Mouse (Mus musculus): ENCODE measurements around the gene Dera. TPM values are rescaled to one million over a fixed set of nuclear protein-coding genes. Genes with fewer than 3 reads are reported as not detected.
A peak's percentile ranks its signal among the peaks of the same experiment; 100 is the strongest.

Gene Dera
- total and polyA plus RNA-seq, 3 experiments: 59.5 to 80.6 (median 78.0) TPM

- DNase-seq (ENCODE audit: extremely low read depth): no peak
- in situ Hi-C loops (cut with MboI; ENCODE audit: low pct_ligation_motif_present, low pct_unique_long_range_greater_than_20kb, low sequenced_read_pairs) (loop anchor here (25.0 kb wide), 1 partner anchor 367 kb away; no protein-coding TSS in a partner anchor), dilution Hi-C loops (cut with MboI; ENCODE audit: extremely low pct_ligation_motif_present, extremely low pct_unique_long_range_greater_than_20kb, low sequenced_read_pairs) (no loop called here)
- Histone ChIP-seq H3K4me3 (replicated peaks in 1 of 3; ENCODE audit: low read depth in 2 of 3, low read length in 2 of 3, poor library complexity in 1 of 3) (no peak overlapping the region), H3K79me2 (replicated peaks; ENCODE audit: control insufficient read depth, extremely low read depth, insufficient read depth, poor library complexity, severe bottlenecking) (no peaks in the 10 kb centered on the region), H3K27me3 (replicated peaks) (no peaks in the 10 kb centered on the region), H3K27ac (ENCODE audit: insufficient read depth, low read depth) (no peak overlapping the region), H3K4me2 (ENCODE audit: insufficient read depth, low read depth, poor library complexity, severe bottlenecking) (no peak overlapping the region), H3K9ac (ENCODE audit: insufficient read depth, low read depth) (no peak overlapping the region), H3K36me3 (replicated peaks in 1 of 2; ENCODE audit: control insufficient read depth in 1 of 2, insufficient read depth in 1 of 2, low read length in 1 of 2) (peaks cover 33 to 75% of the 10 kb centered on the region in 2 experiments), H3K4me1 (ENCODE audit: control insufficient read depth in 1 of 2, insufficient read depth in 2 of 2) (peaks cover 0 to 2% of the 10 kb centered on the region in 2 experiments; a peak in 1 of 4 replicates), H3K9me3 (replicated peaks; ENCODE audit: low read length) (peaks cover 8% of the 10 kb centered on the region)
- no peak for TF ChIP-seq HCFC1 (IDR thresholded peaks at IDR 0.05; ENCODE audit: low read depth, low read length)
- no peak for TF ChIP-seq NELFE (IDR thresholded peaks at IDR 0.05; ENCODE audit: low read depth, low read length)
- no peak for TF ChIP-seq USF1 (IDR thresholded peaks at IDR 0.05; ENCODE audit: low read depth, low read length)
- TF ChIP-seq CTCF (conservative IDR thresholded peaks at IDR 0.05 in 1 of 2, IDR thresholded peaks at IDR 0.05 in 1 of 2; ENCODE audit: low read depth in 2 of 2, low read length in 2 of 2): no peak
- TF ChIP-seq KAT2A (IDR thresholded peaks at IDR 0.05; ENCODE audit: insufficient replicate concordance, low read length): no peak
- no peak for TF ChIP-seq POLR2A (IDR thresholded peaks at IDR 0.05; ENCODE audit: low read depth, low read length)
- no peak for TF ChIP-seq RAD21 (IDR thresholded peaks at IDR 0.05; ENCODE audit: low read depth, low read length)
- no peak for TF ChIP-seq MXI1 (IDR thresholded peaks at IDR 0.05; ENCODE audit: low read depth, low read length)
- TF ChIP-seq MAFK (IDR thresholded peaks at IDR 0.05; ENCODE audit: insufficient replicate concordance, low read length): no peak
- no peak for TF ChIP-seq EP300 (IDR thresholded peaks at IDR 0.05; ENCODE audit: low read length)
- no peak for TF ChIP-seq RCOR1 (conservative IDR thresholded peaks at IDR 0.05; ENCODE audit: low read depth, low read length)
- TF ChIP-seq ZNF384 (IDR thresholded peaks at IDR 0.05; ENCODE audit: low read depth, low read length): no peak
- TF ChIP-seq MAZ (IDR thresholded peaks at IDR 0.05; ENCODE audit: low read depth, low read length): no peak
- no peak for TF ChIP-seq GABPA (IDR thresholded peaks at IDR 0.05; ENCODE audit: insufficient replicate concordance, low read depth, low read length)
- TF ChIP-seq SIN3A (IDR thresholded peaks at IDR 0.05; ENCODE audit: low read length): no peak
- no peak for TF ChIP-seq ETS1 (conservative IDR thresholded peaks at IDR 0.05; ENCODE audit: low read depth, low read length)
- no peak for TF ChIP-seq JUND (conservative IDR thresholded peaks at IDR 0.05; ENCODE audit: low read depth, low read length)
Observed at GRCm38 (mm10) chr6:137795494-137795893, 41.1 kb downstream of the Dera start.

DNA sequence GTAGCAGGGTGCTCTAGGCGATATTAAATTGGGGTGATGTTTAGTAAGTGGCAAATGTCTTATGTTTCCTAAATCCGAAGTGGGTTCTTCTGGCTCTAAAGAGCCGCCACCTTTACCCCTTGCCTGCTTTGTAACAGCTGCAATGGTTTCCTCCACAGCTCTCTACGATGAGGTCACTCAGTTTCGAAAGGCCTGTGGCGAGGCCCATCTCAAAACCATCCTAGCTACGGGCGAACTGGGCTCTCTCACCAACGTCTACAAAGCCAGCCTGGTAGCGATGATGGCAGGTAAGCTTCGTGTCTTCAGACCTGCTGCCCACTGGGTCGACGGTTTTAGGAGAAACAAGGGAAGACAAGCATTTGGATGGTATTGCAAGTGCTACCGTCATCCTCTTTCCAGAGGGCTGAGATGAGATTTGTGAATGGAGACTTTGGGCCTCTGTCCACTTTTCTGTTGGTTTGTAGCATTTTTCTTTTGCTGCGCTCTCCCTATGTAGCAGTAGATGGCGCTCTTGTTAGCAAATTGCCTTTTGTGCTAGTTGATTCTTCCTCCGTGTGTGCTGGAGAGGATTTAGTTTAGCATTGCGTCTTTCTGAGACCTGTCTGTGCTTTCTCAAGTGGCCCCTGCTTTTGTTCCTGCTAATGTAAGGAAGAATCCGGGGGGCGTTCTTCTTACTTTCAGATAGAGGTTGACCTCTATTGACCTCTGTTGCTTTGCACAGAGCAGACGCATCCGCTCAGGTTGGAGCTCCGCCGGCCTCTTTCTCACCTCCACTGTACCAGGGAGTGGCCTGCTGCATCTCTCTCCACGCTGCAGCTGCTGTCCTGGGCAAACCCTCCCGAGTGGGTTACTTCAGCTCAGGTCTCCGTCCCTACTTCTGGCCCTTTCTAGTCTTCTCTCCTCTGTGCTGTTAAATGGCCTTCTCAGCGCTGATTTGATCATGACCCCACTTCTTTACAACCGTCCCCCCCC is 42.5 kb downstream of the Dera start:
- peak; percentile 27 for DNase-seq (ENCODE audit: extremely low read depth)
- in situ Hi-C loops (cut with MboI; ENCODE audit: low pct_ligation_motif_present, low pct_unique_long_range_greater_than_20kb, low sequenced_read_pairs): loop anchor here (25.0 kb wide), 1 partner anchor 365 kb away; no protein-coding TSS in a partner anchor
- peaks cover 34 to 80% of the 10 kb centered on the region in 2 experiments for H3K36me3 ChIP-seq (replicated peaks in 1 of 2; ENCODE audit: control insufficient read depth in 1 of 2, insufficient read depth in 1 of 2, low read length in 1 of 2)

More for the DNA sequence above, 42.5 kb downstream of the Dera start:
- Histone ChIP-seq H3K27me3 (replicated peaks) (no peaks in the 10 kb centered on the region), H3K9me3 (replicated peaks; ENCODE audit: low read length) (peaks cover 8% of the 10 kb centered on the region), H3K4me3 (replicated peaks in 1 of 3; ENCODE audit: low read depth in 2 of 3, low read length in 2 of 3, poor library complexity in 1 of 3) (no peak overlapping the region), H3K4me1 (ENCODE audit: control insufficient read depth in 1 of 2, insufficient read depth in 2 of 2) (peaks cover 0 to 2% of the 10 kb centered on the region in 2 experiments; a peak in 1 of 4 replicates), H3K4me2 (ENCODE audit: insufficient read depth, low read depth, poor library complexity, severe bottlenecking) (no peak overlapping the region), H3K79me2 (replicated peaks; ENCODE audit: control insufficient read depth, extremely low read depth, insufficient read depth, poor library complexity, severe bottlenecking) (no peaks in the 10 kb centered on the region), H3K9ac (ENCODE audit: insufficient read depth, low read depth) (no peak overlapping the region), H3K27ac (ENCODE audit: insufficient read depth, low read depth) (no peak overlapping the region)
- dilution Hi-C loops (cut with MboI; ENCODE audit: extremely low pct_ligation_motif_present, extremely low pct_unique_long_range_greater_than_20kb, low sequenced_read_pairs): no loop called here
- TF ChIP-seq RAD21 (IDR thresholded peaks at IDR 0.05; ENCODE audit: low read depth, low read length): peak; percentile 71
- no peak for TF ChIP-seq HCFC1 (IDR thresholded peaks at IDR 0.05; ENCODE audit: low read depth, low read length)
- TF ChIP-seq CTCF (conservative IDR thresholded peaks at IDR 0.05 in 1 of 2, IDR thresholded peaks at IDR 0.05 in 1 of 2; ENCODE audit: low read depth in 2 of 2, low read length in 2 of 2): peak; percentile 43 to 68
- no peak for TF ChIP-seq ZKSCAN1 (IDR thresholded peaks at IDR 0.05; ENCODE audit: borderline replicate concordance, low read depth, low read length)
- no peak for TF ChIP-seq ZNF384 (IDR thresholded peaks at IDR 0.05; ENCODE audit: low read depth, low read length)
- TF ChIP-seq SMC3 (IDR thresholded peaks at IDR 0.05; ENCODE audit: low read depth, low read length): peak; percentile 40
- TF ChIP-seq E2F4 (IDR thresholded peaks at IDR 0.05; ENCODE audit: insufficient replicate concordance, low read depth, low read length): no peak
